Mouse (Mus musculus): ENCODE measurements around the gene Pparg. TPM values are rescaled to one million over a fixed set of nuclear protein-coding genes. Genes with fewer than 3 reads are reported as not detected.
A peak's percentile ranks its signal among the peaks of the same experiment; 100 is the strongest.

The Pparg gene
- polyA plus RNA-seq, 1 experiment: 257 TPM

GRCm38 (mm10) chr6:115528372-115528771 is 167.6 kb downstream of the Pparg start:
- Histone ChIP-seq H3K4me1 (ENCODE audit: control insufficient read depth, insufficient read depth, insufficient read length, low read length) (peaks cover 12% of the 10 kb centered on the region), H3K4me3 (ENCODE audit: insufficient read depth, low read depth, low read length) (no peak overlapping the region), H3K27ac (replicated peaks; ENCODE audit: low read depth, low read length) (no peak overlapping the region)

GRCm38 (mm10) chr6:115534617-115535016 is 173.9 kb downstream of the Pparg start:
- Histone ChIP-seq H3K4me1 (ENCODE audit: control insufficient read depth, insufficient read depth, insufficient read length, low read length) (peaks cover 5% of the 10 kb centered on the region; the same call in 1 of the 2 replicates), H3K4me3 (ENCODE audit: insufficient read depth, low read depth, low read length) (no peak overlapping the region), H3K27ac (replicated peaks; ENCODE audit: low read depth, low read length) (peak overlapping the region; percentile 42)

- Histone ChIP-seq H3K4me3 (ENCODE audit: insufficient read depth, low read depth, low read length) (no peak overlapping the region), H3K4me1 (ENCODE audit: control insufficient read depth, insufficient read depth, insufficient read length, low read length) (peaks cover 5% of the 10 kb centered on the region; the same call in 1 of the 2 replicates), H3K27ac (replicated peaks; ENCODE audit: low read depth, low read length) (peak overlapping the region; percentile 74)
These were observed 175.4 kb downstream of the Pparg start for GRCm38 (mm10) chr6:115536169-115536568.

GRCm38 (mm10) chr6:115538645-115539429 is 178.1 kb downstream of the Pparg start:
- peaks cover 5% of the 10 kb centered on the region; the same call in 1 of the 2 replicates for H3K4me1 ChIP-seq (ENCODE audit: control insufficient read depth, insufficient read depth, insufficient read length, low read length)
- H3K4me3 ChIP-seq (ENCODE audit: insufficient read depth, low read depth, low read length): peak overlapping the region; percentile 32
- peak overlapping the region; percentile 73 for H3K27ac ChIP-seq (replicated peaks; ENCODE audit: low read depth, low read length)

Other genes starting within 250 kb of the Pparg start
- 3.9 and 8.1 TPM in 2 replicates for gene Syn2, start 226.0 kb upstream of the Pparg start, polyA plus RNA-seq (2012; ENCODE audit: insufficient read depth, insufficient read length, missing spikeins)
- not detected in 2 replicates for gene Gm17482, start 133.6 kb upstream of the Pparg start, polyA plus RNA-seq (2012; ENCODE audit: insufficient read depth, insufficient read length, missing spikeins)
- gene Timp4, start 108.7 kb upstream of the Pparg start, polyA plus RNA-seq (2012; ENCODE audit: insufficient read depth, insufficient read length, missing spikeins): 11.1 and 36.6 TPM in 2 replicates
- 9.7 and 10.0 TPM in 2 replicates for gene Tsen2, start 183.7 kb downstream of the Pparg start, polyA plus RNA-seq (2012; ENCODE audit: insufficient read depth, insufficient read length, missing spikeins)
- gene Mkrn2os, start 231.6 kb downstream of the Pparg start, polyA plus RNA-seq (2012; ENCODE audit: insufficient read depth, insufficient read length, missing spikeins): not detected in 2 replicates
- 20.5 and 34.1 TPM in 2 replicates for gene Mkrn2, start 241.0 kb downstream of the Pparg start, polyA plus RNA-seq (2012; ENCODE audit: insufficient read depth, insufficient read length, missing spikeins)

Data from brown adipose tissue, adult 24 weeks (tissue).